Mouse (Mus musculus) testis, adult 2 months (tissue): ENCODE measurements around the gene Kif4.

ENCODE experiments used
- CTCF ChIP-seq: fragments of 200-500 bp; IDR thresholded peaks from 2 replicates; pipeline ENCODE4 v1.5.1; 2012; ENCODE audit warnings: low read depth, mild to moderate bottlenecking, inconsistent platforms, low read length, moderate library complexity; ENCODE audit not compliant: control insufficient read depth, insufficient read depth, insufficient replicate concordance
- POLR2A ChIP-seq: fragments of 200-500 bp; IDR thresholded peaks from 2 replicates; pipeline ENCODE4 v1.6.1; 2012; ENCODE audit warnings: low read depth, mild to moderate bottlenecking, inconsistent platforms, low read length, moderate library complexity; ENCODE audit not compliant: control insufficient read depth

DNA sequence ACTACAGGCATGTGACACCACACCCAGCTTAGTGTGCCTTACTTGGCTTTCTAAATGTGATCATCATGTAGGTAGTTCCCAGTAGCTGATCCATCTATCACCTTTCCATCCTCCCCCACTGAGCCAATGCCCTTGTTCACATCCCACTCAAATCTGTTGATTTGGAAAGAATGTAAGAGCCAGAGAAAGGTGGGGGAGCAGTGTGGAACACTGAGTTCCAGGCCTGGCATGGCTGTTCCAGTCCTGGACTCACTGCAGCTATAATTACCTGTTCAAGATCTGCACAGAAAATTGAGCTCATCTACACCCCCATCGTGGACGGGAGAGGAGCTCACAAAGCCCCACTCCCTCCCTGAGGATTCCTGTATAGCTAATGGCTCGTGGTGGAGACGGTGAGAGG lies 25.8 kb upstream of the Kif4 start:
- no peak for TF ChIP-seq CTCF
- TF ChIP-seq POLR2A: no peak
